Mouse (Mus musculus): ENCODE measurements around the gene Atxn7l3b. TPM values are rescaled to one million over a fixed set of nuclear protein-coding genes. Genes with fewer than 3 reads are reported as not detected.
"Not testable (repeated sequence)": the region's sequence is repeated elsewhere in the genome, so short reads cannot be mapped to it uniquely, and the experiment has no call there.

The Atxn7l3b gene
- polyA plus RNA-seq, 2 experiments, result 14.2 to 30.0 TPM

DNA sequence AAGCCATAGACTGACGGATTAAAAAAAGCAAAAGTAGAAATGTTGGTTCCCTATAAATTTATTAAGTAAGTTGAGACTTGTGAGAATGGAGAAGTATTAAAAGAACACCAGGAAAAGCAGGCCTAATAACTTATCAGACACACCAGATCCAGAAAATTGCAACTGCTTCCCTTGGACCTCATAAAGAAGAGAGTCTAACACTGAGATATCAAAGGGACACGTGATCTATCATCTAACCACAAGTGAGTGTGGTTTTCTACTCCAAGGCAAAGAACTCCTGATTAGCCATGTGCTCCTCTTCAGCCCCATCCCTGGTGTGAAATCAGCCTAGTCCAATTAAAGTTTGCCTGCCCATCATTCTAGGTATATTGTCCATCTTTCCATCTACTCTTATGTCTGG lies 38.8 kb upstream of the Atxn7l3b start:
- TF ChIP-seq CTCF (IDR thresholded peaks at IDR 0.05; ENCODE audit: low read depth), result no peak
- TF ChIP-seq EP300 (IDR thresholded peaks at IDR 0.05; ENCODE audit: low read depth), result no peak
- no peaks in the 10 kb centered on the region for H3K9me3 ChIP-seq (ENCODE audit: control insufficient read depth, low read length)
- H3K4me3 ChIP-seq (ENCODE audit: insufficient read depth in 1 of 2, low read depth in 2 of 2, low read length in 2 of 2), result no peak overlapping the region
- no peak overlapping the region for H3K9ac ChIP-seq (replicated peaks)
- WGBS (ENCODE audit: insufficient replicate concordance), result 27% methylated on average over 2 of the region's 2 CpGs
- no peaks in the 10 kb centered on the region for H3K4me1 ChIP-seq (replicated peaks; ENCODE audit: control insufficient read depth in 2 of 2, insufficient read depth in 2 of 2, low read length in 1 of 2)
- no peak overlapping the region for H3K27ac ChIP-seq
- H3K4me2 ChIP-seq (ENCODE audit: low read depth), result no peak overlapping the region
- H3K36me3 ChIP-seq (replicated peaks; ENCODE audit: control insufficient read depth, insufficient read depth, low read depth), result no peaks in the 10 kb centered on the region
- H3K27me3 ChIP-seq (ENCODE audit: control insufficient read depth, insufficient read depth, low read length), result no peaks in the 10 kb centered on the region
- no peak for DNase-seq (ENCODE audit: low read depth in 3 of 3, low spot score in 3 of 3)
- no peak for ATAC-seq (ENCODE audit: insufficient read depth)

GRCm38 (mm10) chr10:112962216-112962615 lies 33.4 kb upstream of the Atxn7l3b start:
- H3K36me3 ChIP-seq (replicated peaks; ENCODE audit: control insufficient read depth, insufficient read depth, low read depth); H3K9me3 ChIP-seq (ENCODE audit: control insufficient read depth, low read length); ATAC-seq (ENCODE audit: insufficient read depth); H3K4me1 ChIP-seq (replicated peaks; ENCODE audit: control insufficient read depth in 2 of 2, insufficient read depth in 2 of 2, low read length in 1 of 2); H3K4me2 ChIP-seq (ENCODE audit: low read depth); DNase-seq (ENCODE audit: low read depth in 3 of 3, low spot score in 3 of 3); H3K27me3 ChIP-seq (ENCODE audit: control insufficient read depth, insufficient read depth, low read length); H3K4me3 ChIP-seq (ENCODE audit: insufficient read depth in 1 of 2, low read depth in 2 of 2, low read length in 2 of 2); H3K27ac ChIP-seq; H3K9ac ChIP-seq (replicated peaks): not testable (repeated sequence)
- WGBS (ENCODE audit: insufficient replicate concordance), result 45% methylated on average over 4 of the region's 4 CpGs

- Histone ChIP-seq H3K9me3 (ENCODE audit: control insufficient read depth, low read length) (no peaks in the 10 kb centered on the region), H3K4me2 (ENCODE audit: low read depth) (no peak overlapping the region), H3K27ac (no peak overlapping the region), H3K27me3 (ENCODE audit: control insufficient read depth, insufficient read depth, low read length) (no peaks in the 10 kb centered on the region), H3K9ac (replicated peaks) (no peak overlapping the region), H3K36me3 (replicated peaks; ENCODE audit: control insufficient read depth, insufficient read depth, low read depth) (no peaks in the 10 kb centered on the region), H3K4me3 (ENCODE audit: insufficient read depth in 1 of 2, low read depth in 2 of 2, low read length in 2 of 2) (no peak overlapping the region), H3K4me1 (replicated peaks; ENCODE audit: control insufficient read depth in 2 of 2, insufficient read depth in 2 of 2, low read length in 1 of 2) (no peaks in the 10 kb centered on the region)
- DNase-seq (ENCODE audit: low read depth in 3 of 3, low spot score in 3 of 3) (no peak), ATAC-seq (ENCODE audit: insufficient read depth) (no peak)
- TF ChIP-seq EP300 (IDR thresholded peaks at IDR 0.05; ENCODE audit: low read depth) (no peak), CTCF (IDR thresholded peaks at IDR 0.05; ENCODE audit: low read depth) (no peak)
- WGBS (ENCODE audit: insufficient replicate concordance), result 33% methylated on average over 2 of the region's 2 CpGs
These were observed 25.3 kb upstream of the Atxn7l3b start for GRCm38 (mm10) chr10:112954140-112954539.

- Histone ChIP-seq H3K27me3 (ENCODE audit: control insufficient read depth, insufficient read depth, low read length) (no peaks in the 10 kb centered on the region), H3K4me2 (ENCODE audit: low read depth) (no peak overlapping the region), H3K9ac (replicated peaks) (no peak overlapping the region), H3K36me3 (replicated peaks; ENCODE audit: control insufficient read depth, insufficient read depth, low read depth) (no peaks in the 10 kb centered on the region), H3K4me1 (replicated peaks; ENCODE audit: control insufficient read depth in 2 of 2, insufficient read depth in 2 of 2, low read length in 1 of 2) (no peaks in the 10 kb centered on the region), H3K4me3 (ENCODE audit: insufficient read depth in 1 of 2, low read depth in 2 of 2, low read length in 2 of 2) (no peak overlapping the region), H3K9me3 (ENCODE audit: control insufficient read depth, low read length) (no peaks in the 10 kb centered on the region), H3K27ac (no peak overlapping the region)
- DNase-seq (ENCODE audit: low read depth in 3 of 3, low spot score in 3 of 3), result no peak
- TF ChIP-seq CTCF (IDR thresholded peaks at IDR 0.05; ENCODE audit: low read depth) (no peak), EP300 (IDR thresholded peaks at IDR 0.05; ENCODE audit: low read depth) (no peak)
- no peak for ATAC-seq (ENCODE audit: insufficient read depth)
- 51% methylated on average over 3 of the region's 3 CpGs for WGBS (ENCODE audit: insufficient replicate concordance)
These were observed 19.7 kb upstream of the Atxn7l3b start for GRCm38 (mm10) chr10:112948453-112948852.

GRCm38 (mm10) chr10:112929222-112929615 lies 418 bp upstream of the Atxn7l3b start:
- no peak for ATAC-seq (ENCODE audit: insufficient read depth)
- DNase-seq (ENCODE audit: low read depth in 3 of 3, low spot score in 3 of 3), result no peak
- no peak for TF ChIP-seq CTCF (IDR thresholded peaks at IDR 0.05; ENCODE audit: low read depth)
- TF ChIP-seq EP300 (IDR thresholded peaks at IDR 0.05; ENCODE audit: low read depth), result no peak
- Histone ChIP-seq H3K4me1 (replicated peaks; ENCODE audit: control insufficient read depth in 2 of 2, insufficient read depth in 2 of 2, low read length in 1 of 2) (peaks cover 8 to 14% of the 10 kb centered on the region in 2 experiments; a peak in 3 of 4 replicates), H3K36me3 (replicated peaks; ENCODE audit: control insufficient read depth, insufficient read depth, low read depth) (no peaks in the 10 kb centered on the region; the same call in none of the 2 replicates), H3K27ac (no peak overlapping the region), H3K9ac (replicated peaks) (peak overlapping the region; percentile 50), H3K27me3 (ENCODE audit: control insufficient read depth, insufficient read depth, low read length) (no peaks in the 10 kb centered on the region), H3K4me2 (ENCODE audit: low read depth) (peak overlapping the region; percentile 75), H3K4me3 (ENCODE audit: insufficient read depth in 1 of 2, low read depth in 2 of 2, low read length in 2 of 2) (peak overlapping the region; percentile 23 to 88; a peak in 3 of 4 replicates), H3K9me3 (ENCODE audit: control insufficient read depth, low read length) (no peaks in the 10 kb centered on the region)
- 42% methylated on average over 9 of the region's 9 CpGs for WGBS (ENCODE audit: insufficient replicate concordance)

All from liver, embryonic 14.5 days (tissue).